In the genomic region with DNA sequence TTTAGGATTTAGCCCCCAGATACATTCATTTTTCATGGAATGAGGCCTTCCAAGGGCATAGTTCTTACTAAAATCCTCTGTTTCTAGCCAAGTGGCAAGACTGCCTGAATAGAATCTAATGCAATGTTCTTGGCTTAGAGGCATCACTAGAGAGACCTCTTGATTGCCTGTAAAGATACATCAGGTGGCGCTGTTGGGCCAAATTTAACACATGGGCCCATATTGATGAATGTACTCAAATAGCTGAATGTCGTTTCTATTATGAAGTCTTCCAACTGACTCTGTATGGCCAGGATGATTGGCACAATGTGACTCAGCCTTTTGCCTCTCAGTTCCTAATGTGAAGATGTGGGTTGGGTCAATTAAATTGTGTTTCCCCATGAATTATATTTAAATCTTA, we compare ENCODE assay signal across 8 mouse cellular contexts.
DNase-seq lines count a peak whose midpoint lies in the region; ATAC-seq and TF ChIP-seq lines count a peak whose summit lies in the region.

No protein-coding gene starts in this region.

- TF ChIP-seq POLR2A in liver, adult 2 months (IDR thresholded peaks at IDR 0.05; ENCODE audit: extremely low read depth, insufficient read depth, low read length) = no peak
- TF ChIP-seq POLR2A in lung, adult 2 months (IDR thresholded peaks at IDR 0.05; ENCODE audit: borderline replicate concordance, extremely low read depth, low read depth, low read length) = no peak

- ATAC-seq in liver, embryonic 12.5 days = no peak
- peak; percentile 91 for ATAC-seq in forebrain, embryonic 13.5 days
- ATAC-seq in monocyte, adult 5-6 weeks (replicated peaks; ENCODE audit: insufficient number of reproducible peaks, low FRiP score, low TSS enrichment, poor library complexity, severe bottlenecking) = peak; percentile 56

- no peak overlapping the region for H3K4me2 ChIP-seq in liver, embryonic 12.5 days
- H3K4me2 ChIP-seq in forebrain, embryonic 13.5 days = no peak overlapping the region

- no peaks in the 10 kb centered on the region for H3K36me3 ChIP-seq in liver, adult 2 months (ENCODE audit: control insufficient read depth, insufficient read depth, low read length)
- H3K36me3 ChIP-seq in liver, embryonic 12.5 days = no peaks in the 10 kb centered on the region
- H3K36me3 ChIP-seq in forebrain, embryonic 13.5 days (ENCODE audit: poor library complexity, severe bottlenecking) = no peaks in the 10 kb centered on the region

- TF ChIP-seq CTCF in liver, adult 2 months (IDR thresholded peaks at IDR 0.05; ENCODE audit: low read depth, low read length) = no peak
- no peak for TF ChIP-seq CTCF in lung, adult 2 months (IDR thresholded peaks at IDR 0.05; ENCODE audit: insufficient read depth, low read length)

- no peak overlapping the region for H3K27ac ChIP-seq in liver, adult 2 months (replicated peaks; ENCODE audit: insufficient read depth, low read depth, low read length)
- H3K27ac ChIP-seq in liver, embryonic 12.5 days = no peak overlapping the region
- no peak overlapping the region for H3K27ac ChIP-seq in forebrain, embryonic 13.5 days

- no peaks in the 10 kb centered on the region for H3K27me3 ChIP-seq in liver, adult 2 months (ENCODE audit: control insufficient read depth, insufficient read depth, low read length)
- no peaks in the 10 kb centered on the region for H3K27me3 ChIP-seq in liver, embryonic 12.5 days (replicated peaks)
- no peaks in the 10 kb centered on the region for H3K27me3 ChIP-seq in forebrain, embryonic 13.5 days

- peak; percentile 34 for DNase-seq in liver, adult 2 months (ENCODE audit: extremely low read depth, low read depth, low spot score)
- DNase-seq in layer of hippocampus, adult 9-10 months (ENCODE audit: low spot score) = peak; percentile 24
- DNase-seq in adrenal gland, postnatal 14 days = no peak
- no peak for DNase-seq in heart, adult 11 months
- no peak for DNase-seq in lung, adult 2 months

- no peaks in the 10 kb centered on the region for H3K79me2 ChIP-seq in liver, adult 2 months (ENCODE audit: control insufficient read depth, insufficient read depth, low read length)

- WGBS in liver, adult 2 months = 2% methylated on average over 2 of the region's 2 CpGs
- 9% methylated on average over 2 of the region's 2 CpGs for WGBS in liver, embryonic 12.5 days (ENCODE audit: insufficient replicate concordance)
- WGBS in forebrain, embryonic 13.5 days = 3% methylated on average over 2 of the region's 2 CpGs
- 3% methylated on average over 2 of the region's 2 CpGs for WGBS in lung, adult 2 months

- H3K9me3 ChIP-seq in liver, embryonic 12.5 days (replicated peaks) = no peaks in the 10 kb centered on the region
- H3K9me3 ChIP-seq in forebrain, embryonic 13.5 days (replicated peaks) = no peaks in the 10 kb centered on the region

- no peaks in the 10 kb centered on the region; the same call in 1 of the 2 replicates for H3K4me1 ChIP-seq in liver, adult 2 months (ENCODE audit: control insufficient read depth, insufficient read depth, low read length)
- H3K4me1 ChIP-seq in liver, embryonic 12.5 days = no peaks in the 10 kb centered on the region
- no peaks in the 10 kb centered on the region for H3K4me1 ChIP-seq in forebrain, embryonic 13.5 days
- H3K4me1 ChIP-seq in lung, adult 2 months (ENCODE audit: control insufficient read depth, insufficient read depth, low read length) = no peaks in the 10 kb centered on the region

- H3K9ac ChIP-seq in liver, adult 2 months (ENCODE audit: low read depth, low read length) = no peak overlapping the region
- no peak overlapping the region for H3K9ac ChIP-seq in liver, embryonic 12.5 days
- H3K9ac ChIP-seq in forebrain, embryonic 13.5 days = no peak overlapping the region

- no peak overlapping the region for H3K4me3 ChIP-seq in liver, adult 2 months (ENCODE audit: insufficient read depth, low read depth, low read length)
- H3K4me3 ChIP-seq in liver, embryonic 12.5 days = no peak overlapping the region
- H3K4me3 ChIP-seq in forebrain, embryonic 13.5 days = no peak overlapping the region
- no peak overlapping the region for H3K4me3 ChIP-seq in lung, adult 2 months (replicated peaks; ENCODE audit: extremely low read depth, low read depth, low read length)

Comparison
In these comparisons a context has a peak if more than half of its experiments do, and no peak if none do; other contexts are left out.
1. DNase-seq: peak in liver, adult 2 months (single experiment) and layer of hippocampus, adult 9-10 months (single experiment); none in adrenal gland, postnatal 14 days (single experiment), heart, adult 11 months (single experiment) and lung, adult 2 months (single experiment).